Mouse (Mus musculus): ENCODE measurements at regions not wholly inside any gene's neighbourhood (a gene's known extent, or its start where the extent isn't known, plus 50 kb on each side); places are given as distances from the start of the nearest gene placed in this dataset.
A peak's percentile ranks its signal among the peaks of the same experiment; 100 is the strongest.
"Not testable (repeated sequence)": the region's sequence is repeated elsewhere in the genome, so short reads cannot be mapped to it uniquely, and the experiment has no call there.

DNA sequence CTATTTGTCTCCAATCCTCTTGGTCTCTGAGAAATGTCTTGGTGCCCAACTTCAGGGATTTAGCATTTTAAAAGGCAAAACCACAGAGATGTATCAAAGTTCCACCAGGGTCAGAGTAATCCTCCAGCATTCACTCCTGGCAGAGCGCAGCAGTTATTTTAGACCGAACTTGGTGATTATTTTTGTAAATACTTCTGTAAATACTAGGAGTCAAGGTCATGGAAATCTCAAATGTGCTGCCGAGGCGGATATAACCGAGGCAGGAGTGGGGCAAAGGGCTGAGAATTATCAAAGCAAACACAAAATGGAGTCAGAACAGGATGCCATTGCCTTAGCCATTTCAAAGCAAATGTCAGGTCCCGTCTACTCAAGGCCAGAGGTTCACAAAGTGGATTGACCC is 105.2 kb downstream of the Nucb2 start:
- Histone ChIP-seq H3K4me3 (ENCODE audit: low read depth, low read length) (no peak overlapping the region), H3K4me1 (replicated peaks; ENCODE audit: control insufficient read depth, insufficient read depth, low read length) (0 out of 2 replicates have a peak, but pooled peaks cover 3% of the 10 kb centered on the region), H3K9me3 (ENCODE audit: control insufficient read depth, low read length) (no peaks in the 10 kb centered on the region), H3K4me2 (ENCODE audit: low read length) (no peak overlapping the region), H3K9ac (ENCODE audit: low read length) (no peak overlapping the region), H3K27ac (ENCODE audit: low read depth) (no peak overlapping the region), H3K27me3 (replicated peaks; ENCODE audit: control insufficient read depth, insufficient read depth, low read length) (no peaks in the 10 kb centered on the region), H3K36me3 (ENCODE audit: control insufficient read depth, insufficient read depth, low read length) (no peaks in the 10 kb centered on the region)
- 62% methylated on average over 6 of the region's 6 CpGs for WGBS
- ATAC-seq (replicated peaks; ENCODE audit: low FRiP score, low TSS enrichment, low read depth) (no peak), DNase-seq (ENCODE audit: low spot score) (no peak)

DNA sequence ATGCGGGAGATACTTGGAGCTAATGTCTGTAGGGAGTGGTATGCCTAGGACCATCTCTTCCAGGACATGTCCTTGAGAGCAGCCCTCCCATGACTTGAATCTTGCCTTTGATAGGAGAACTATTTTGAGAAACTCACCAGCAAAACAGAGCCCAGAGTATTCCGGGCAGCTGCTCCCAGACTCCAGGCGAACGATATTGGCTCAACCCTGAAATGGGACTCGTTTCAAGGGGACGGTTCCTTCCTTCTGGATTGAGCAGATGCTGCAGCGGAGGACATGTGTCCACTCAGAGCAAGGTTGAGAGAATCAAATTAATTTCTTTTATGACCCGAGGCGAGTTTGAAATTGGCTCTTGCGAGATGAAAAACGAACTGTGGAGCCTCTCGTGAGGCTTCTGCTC is 105.7 kb downstream of the Nucb2 start:
- H3K4me3 ChIP-seq (ENCODE audit: low read depth, low read length), result no peak overlapping the region
- H3K4me1 ChIP-seq (replicated peaks; ENCODE audit: control insufficient read depth, insufficient read depth, low read length), result 0 out of 2 replicates have a peak, but pooled peaks cover 3% of the 10 kb centered on the region
- H3K9ac ChIP-seq (ENCODE audit: low read length), result no peak overlapping the region
- H3K36me3 ChIP-seq (ENCODE audit: control insufficient read depth, insufficient read depth, low read length), result no peaks in the 10 kb centered on the region
- 79% methylated on average over 12 of the region's 12 CpGs for WGBS
- H3K27ac ChIP-seq (ENCODE audit: low read depth), result no peak overlapping the region
- no peaks in the 10 kb centered on the region for H3K27me3 ChIP-seq (replicated peaks; ENCODE audit: control insufficient read depth, insufficient read depth, low read length)
- no peak for DNase-seq (ENCODE audit: low spot score)
- H3K9me3 ChIP-seq (ENCODE audit: control insufficient read depth, low read length), result no peaks in the 10 kb centered on the region
- H3K4me2 ChIP-seq (ENCODE audit: low read length), result no peak overlapping the region
- no peak for ATAC-seq (replicated peaks; ENCODE audit: low FRiP score, low TSS enrichment, low read depth)

DNA sequence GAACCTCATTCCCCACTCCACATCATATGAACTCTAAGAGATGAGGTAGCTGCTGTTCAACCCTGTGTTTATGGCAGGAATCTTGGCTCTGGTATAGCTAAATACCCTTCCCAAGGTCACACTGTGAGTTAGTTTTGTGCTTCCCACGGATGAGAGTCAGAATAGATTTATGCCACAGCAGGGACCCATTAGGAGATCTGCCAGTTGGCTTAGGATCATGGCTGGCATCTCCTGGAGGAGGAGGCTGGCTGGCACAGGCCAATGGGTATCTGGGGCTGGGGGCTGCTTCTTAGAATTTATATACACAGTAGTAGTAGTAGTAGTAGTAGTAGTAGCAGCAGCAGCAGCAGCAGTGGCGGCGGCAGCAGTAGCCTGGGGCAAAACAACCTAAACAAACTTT is 111.8 kb downstream of the Nucb2 start:
- Histone ChIP-seq H3K9me3 (ENCODE audit: control insufficient read depth, low read length) (no peaks in the 10 kb centered on the region), H3K36me3 (ENCODE audit: control insufficient read depth, insufficient read depth, low read length) (no peaks in the 10 kb centered on the region), H3K4me2 (ENCODE audit: low read length) (no peak overlapping the region), H3K27me3 (replicated peaks; ENCODE audit: control insufficient read depth, insufficient read depth, low read length) (no peaks in the 10 kb centered on the region), H3K4me1 (replicated peaks; ENCODE audit: control insufficient read depth, insufficient read depth, low read length) (no peaks in the 10 kb centered on the region), H3K27ac (ENCODE audit: low read depth) (no peak overlapping the region), H3K9ac (ENCODE audit: low read length) (no peak overlapping the region), H3K4me3 (ENCODE audit: low read depth, low read length) (no peak overlapping the region)
- DNase-seq (ENCODE audit: low spot score), result no peak
- ATAC-seq (replicated peaks; ENCODE audit: low FRiP score, low TSS enrichment, low read depth), result no peak
- WGBS, result 71% methylated on average over 3 of the region's 3 CpGs

DNA sequence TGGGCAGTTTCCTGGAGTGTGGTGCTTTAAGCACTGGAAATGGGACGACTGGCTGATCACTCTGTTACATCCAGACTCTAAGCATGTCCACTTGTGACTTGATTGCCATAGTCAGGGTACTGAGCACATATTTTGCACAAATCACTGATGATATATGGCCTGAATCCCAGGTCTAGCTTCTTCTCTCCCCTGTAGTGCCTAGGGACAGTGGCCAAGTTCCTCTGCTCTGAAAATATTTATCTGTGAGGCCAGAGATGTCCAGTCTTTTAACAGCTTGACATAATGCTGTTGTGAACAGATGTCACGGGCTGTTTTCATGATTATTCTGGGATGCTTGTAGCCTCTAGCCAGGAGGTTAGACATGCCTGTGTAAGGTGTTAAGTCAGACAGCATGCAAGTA is 115.5 kb downstream of the Nucb2 start:
- WGBS, result 62% methylated on average over 2 of the region's 2 CpGs
- no peaks in the 10 kb centered on the region for H3K4me1 ChIP-seq (replicated peaks; ENCODE audit: control insufficient read depth, insufficient read depth, low read length)
- H3K4me3 ChIP-seq (ENCODE audit: low read depth, low read length), result no peak overlapping the region

DNA sequence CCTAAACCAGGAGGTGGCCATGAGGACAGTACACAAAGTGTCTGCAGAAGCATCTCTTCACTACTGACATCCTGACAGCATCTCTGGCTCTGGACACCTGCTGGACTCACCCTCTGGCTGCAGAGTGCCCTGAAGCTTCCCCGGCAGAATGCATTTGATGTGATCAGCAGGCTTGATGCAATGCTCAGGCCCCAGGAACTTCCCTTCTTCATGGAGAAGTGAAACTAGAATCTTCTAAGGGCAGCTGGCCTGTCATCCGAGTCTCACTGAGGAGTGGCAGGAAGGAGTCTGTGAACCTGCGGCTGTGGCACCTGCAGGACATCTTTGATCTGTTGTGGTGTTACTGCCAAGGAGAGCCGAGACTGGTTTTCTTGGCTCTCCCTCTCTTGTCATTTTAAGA is 116.2 kb downstream of the Nucb2 start:
- Histone ChIP-seq H3K9me3 (ENCODE audit: control insufficient read depth, low read length) (no peaks in the 10 kb centered on the region), H3K4me1 (replicated peaks; ENCODE audit: control insufficient read depth, insufficient read depth, low read length) (no peaks in the 10 kb centered on the region), H3K27ac (ENCODE audit: low read depth) (no peak overlapping the region), H3K4me3 (ENCODE audit: low read depth, low read length) (no peak overlapping the region), H3K4me2 (ENCODE audit: low read length) (no peak overlapping the region), H3K36me3 (ENCODE audit: control insufficient read depth, insufficient read depth, low read length) (no peaks in the 10 kb centered on the region), H3K9ac (ENCODE audit: low read length) (no peak overlapping the region), H3K27me3 (replicated peaks; ENCODE audit: control insufficient read depth, insufficient read depth, low read length) (no peaks in the 10 kb centered on the region)
- WGBS, result 59% methylated on average over 4 of the region's 4 CpGs
- DNase-seq (ENCODE audit: low spot score), result no peak
- no peak for ATAC-seq (replicated peaks; ENCODE audit: low FRiP score, low TSS enrichment, low read depth)

More for the DNA sequence above, 115.5 kb downstream of the Nucb2 start:
- no peak for ATAC-seq (replicated peaks; ENCODE audit: low FRiP score, low TSS enrichment, low read depth)
- H3K27me3 ChIP-seq (replicated peaks; ENCODE audit: control insufficient read depth, insufficient read depth, low read length), result no peaks in the 10 kb centered on the region
- H3K27ac ChIP-seq (ENCODE audit: low read depth), result no peak overlapping the region
- no peak for DNase-seq (ENCODE audit: low spot score)
- no peak overlapping the region for H3K9ac ChIP-seq (ENCODE audit: low read length)
- H3K4me2 ChIP-seq (ENCODE audit: low read length), result no peak overlapping the region
- H3K36me3 ChIP-seq (ENCODE audit: control insufficient read depth, insufficient read depth, low read length), result no peaks in the 10 kb centered on the region
- H3K9me3 ChIP-seq (ENCODE audit: control insufficient read depth, low read length), result no peaks in the 10 kb centered on the region

DNA sequence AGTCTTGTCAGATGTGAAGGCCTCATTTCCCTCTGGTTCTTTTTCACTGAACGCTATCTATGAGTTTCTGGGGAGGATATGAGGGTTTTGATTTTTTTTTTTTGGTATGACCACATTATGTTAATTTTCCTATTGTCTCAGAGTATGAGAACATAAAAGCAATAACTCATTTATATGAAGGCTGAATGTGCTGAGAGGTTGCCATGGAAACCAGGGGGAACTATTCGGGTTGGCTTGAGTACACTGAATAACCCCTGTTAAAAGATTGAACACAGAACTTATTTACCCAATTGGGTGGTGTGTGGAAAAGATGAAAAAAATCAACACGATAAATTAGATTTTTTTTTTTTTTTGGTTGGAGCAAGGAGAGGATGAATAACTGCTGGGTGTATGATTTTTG is 129.0 kb downstream of the Nucb2 start:
- Histone ChIP-seq H3K27ac (ENCODE audit: low read depth) (no peak overlapping the region), H3K9me3 (ENCODE audit: control insufficient read depth, low read length) (no peaks in the 10 kb centered on the region), H3K4me2 (ENCODE audit: low read length) (no peak overlapping the region), H3K4me1 (replicated peaks; ENCODE audit: control insufficient read depth, insufficient read depth, low read length) (no peaks in the 10 kb centered on the region), H3K9ac (ENCODE audit: low read length) (no peak overlapping the region), H3K36me3 (ENCODE audit: control insufficient read depth, insufficient read depth, low read length) (no peaks in the 10 kb centered on the region), H3K4me3 (ENCODE audit: low read depth, low read length) (no peak overlapping the region), H3K27me3 (replicated peaks; ENCODE audit: control insufficient read depth, insufficient read depth, low read length) (no peaks in the 10 kb centered on the region)
- 69% methylated on average over 3 of the region's 3 CpGs for WGBS
- ATAC-seq (replicated peaks; ENCODE audit: low FRiP score, low TSS enrichment, low read depth) (no peak), DNase-seq (ENCODE audit: low spot score) (no peak)

DNA sequence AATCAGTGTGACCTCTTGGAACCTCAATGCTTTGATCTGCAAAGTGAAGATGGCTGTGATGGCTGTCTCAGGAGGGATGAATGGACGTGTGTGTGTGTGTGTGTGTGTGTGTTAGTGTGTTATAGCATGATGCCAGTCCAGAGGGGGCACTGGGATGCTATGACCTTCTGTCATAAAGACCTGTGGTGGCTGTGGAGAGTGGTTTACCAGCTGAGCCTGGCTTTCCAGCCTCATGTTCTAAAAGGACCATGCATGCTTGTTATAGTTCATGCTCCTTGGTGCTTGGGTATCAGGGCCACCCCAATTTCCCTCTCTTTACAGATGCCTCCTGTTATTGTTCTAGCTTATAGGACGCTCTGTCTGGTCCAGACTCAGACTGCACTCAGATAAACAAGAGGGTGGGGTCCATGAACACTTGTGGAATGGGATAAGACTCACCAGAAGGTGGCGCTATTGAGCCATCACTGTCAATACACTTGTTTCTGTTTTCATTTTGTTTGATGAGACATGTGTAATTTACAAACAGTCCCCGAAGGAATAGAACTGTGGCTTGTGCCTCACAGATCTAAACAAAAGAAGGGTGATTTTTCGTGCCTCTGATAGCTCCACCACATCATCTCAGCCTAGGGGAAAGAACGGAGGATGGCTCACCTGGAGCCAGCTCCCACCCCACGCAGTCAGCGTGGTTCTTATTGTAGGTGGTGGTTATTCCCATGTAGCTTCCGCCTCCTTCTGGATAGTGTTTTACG is 140.9 kb downstream of the Nucb2 start:
- no peak overlapping the region for H3K27ac ChIP-seq (ENCODE audit: low read depth)
- ATAC-seq (replicated peaks; ENCODE audit: low FRiP score, low TSS enrichment, low read depth), result no peak

DNA sequence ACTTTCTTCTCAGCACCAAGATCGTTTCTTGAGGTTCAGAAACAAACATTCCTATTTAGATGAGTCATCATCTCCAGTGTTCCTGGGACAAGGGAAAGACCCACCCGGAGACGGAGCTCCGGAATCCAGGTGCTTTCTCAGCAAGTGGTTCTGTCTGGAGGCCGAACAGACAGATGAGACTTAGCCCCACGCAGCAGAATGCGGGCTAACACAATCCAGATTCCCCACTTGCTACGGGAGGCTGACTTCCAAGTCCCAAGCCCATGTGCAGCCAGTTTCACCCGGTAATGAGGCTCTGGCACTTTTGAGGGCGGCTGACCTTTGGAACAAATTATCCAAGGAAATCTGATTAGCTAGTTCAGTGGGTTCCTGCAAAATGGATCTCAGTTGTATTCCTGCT is 150.3 kb downstream of the Nucb2 start:
- Histone ChIP-seq H3K27ac (ENCODE audit: low read depth) (no peak overlapping the region), H3K36me3 (ENCODE audit: control insufficient read depth, insufficient read depth, low read length) (no peaks in the 10 kb centered on the region), H3K9me3 (ENCODE audit: control insufficient read depth, low read length) (no peaks in the 10 kb centered on the region), H3K9ac (ENCODE audit: low read length) (no peak overlapping the region), H3K4me1 (replicated peaks; ENCODE audit: control insufficient read depth, insufficient read depth, low read length) (no peaks in the 10 kb centered on the region), H3K4me2 (ENCODE audit: low read length) (no peak overlapping the region), H3K27me3 (replicated peaks; ENCODE audit: control insufficient read depth, insufficient read depth, low read length) (no peaks in the 10 kb centered on the region), H3K4me3 (ENCODE audit: low read depth, low read length) (no peak overlapping the region)
- 50% methylated on average over 10 of the region's 10 CpGs for WGBS
- no peak for ATAC-seq (replicated peaks; ENCODE audit: low FRiP score, low TSS enrichment, low read depth)
- peak; percentile 51 for DNase-seq (ENCODE audit: low spot score)

More for the DNA sequence above, 140.9 kb downstream of the Nucb2 start:
- peak; percentile 71 for DNase-seq (ENCODE audit: low spot score)
- Histone ChIP-seq H3K9me3 (ENCODE audit: control insufficient read depth, low read length) (no peaks in the 10 kb centered on the region), H3K9ac (ENCODE audit: low read length) (no peak overlapping the region), H3K4me1 (replicated peaks; ENCODE audit: control insufficient read depth, insufficient read depth, low read length) (no peaks in the 10 kb centered on the region), H3K36me3 (ENCODE audit: control insufficient read depth, insufficient read depth, low read length) (no peaks in the 10 kb centered on the region), H3K27me3 (replicated peaks; ENCODE audit: control insufficient read depth, insufficient read depth, low read length) (no peaks in the 10 kb centered on the region), H3K4me2 (ENCODE audit: low read length) (no peak overlapping the region), H3K4me3 (ENCODE audit: low read depth, low read length) (no peak overlapping the region)
- 53% methylated on average over 10 of the region's 10 CpGs for WGBS

DNA sequence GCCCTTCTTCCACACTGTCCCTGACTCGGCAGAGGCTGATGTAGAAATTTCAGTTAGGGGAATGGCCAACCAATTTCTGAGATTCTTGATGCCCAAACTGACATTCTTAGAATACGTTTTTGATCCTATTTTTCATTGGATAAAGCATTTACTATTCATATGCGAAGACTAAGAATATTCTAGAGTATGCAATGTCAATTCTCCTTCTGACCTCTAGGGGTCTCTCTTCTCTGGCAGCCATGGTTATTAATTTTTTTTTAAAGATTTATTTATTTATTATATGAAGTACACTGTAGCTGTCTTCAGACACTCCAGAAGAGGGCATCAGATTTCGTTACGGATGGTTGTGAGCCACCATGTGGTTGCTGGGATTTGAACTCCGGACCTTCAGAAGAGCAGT is 152.9 kb downstream of the Nucb2 start:
- H3K9ac ChIP-seq (ENCODE audit: low read length); H3K4me2 ChIP-seq (ENCODE audit: low read length); DNase-seq (ENCODE audit: low spot score); H3K27me3 ChIP-seq (replicated peaks; ENCODE audit: control insufficient read depth, insufficient read depth, low read length); H3K4me1 ChIP-seq (replicated peaks; ENCODE audit: control insufficient read depth, insufficient read depth, low read length); H3K4me3 ChIP-seq (ENCODE audit: low read depth, low read length); H3K36me3 ChIP-seq (ENCODE audit: control insufficient read depth, insufficient read depth, low read length); H3K27ac ChIP-seq (ENCODE audit: low read depth); ATAC-seq (replicated peaks; ENCODE audit: low FRiP score, low TSS enrichment, low read depth); H3K9me3 ChIP-seq (ENCODE audit: control insufficient read depth, low read length): not testable (repeated sequence)
- WGBS, result 92% methylated on average over 6 of the region's 6 CpGs

All from intestine, embryonic 14.5 days (tissue).